Mouse (Mus musculus): ENCODE measurements around the gene Tnk1. TPM values are rescaled to one million over a fixed set of nuclear protein-coding genes. Genes with fewer than 3 reads are reported as not detected.

Tnk1 gene
- 0.13 and 0.35 TPM in 2 replicates for total RNA-seq (2012; rRNA removed)
- polyA plus RNA-seq (2012; ENCODE audit: insufficient read depth in 1 of 2, insufficient read length in 2 of 2, low read depth in 1 of 2, low replicate concordance in 2 of 2, missing spikeins in 1 of 2): under 1 TPM in 1 of 2 experiments, not detected in 1; 0.25 TPM

DNA sequence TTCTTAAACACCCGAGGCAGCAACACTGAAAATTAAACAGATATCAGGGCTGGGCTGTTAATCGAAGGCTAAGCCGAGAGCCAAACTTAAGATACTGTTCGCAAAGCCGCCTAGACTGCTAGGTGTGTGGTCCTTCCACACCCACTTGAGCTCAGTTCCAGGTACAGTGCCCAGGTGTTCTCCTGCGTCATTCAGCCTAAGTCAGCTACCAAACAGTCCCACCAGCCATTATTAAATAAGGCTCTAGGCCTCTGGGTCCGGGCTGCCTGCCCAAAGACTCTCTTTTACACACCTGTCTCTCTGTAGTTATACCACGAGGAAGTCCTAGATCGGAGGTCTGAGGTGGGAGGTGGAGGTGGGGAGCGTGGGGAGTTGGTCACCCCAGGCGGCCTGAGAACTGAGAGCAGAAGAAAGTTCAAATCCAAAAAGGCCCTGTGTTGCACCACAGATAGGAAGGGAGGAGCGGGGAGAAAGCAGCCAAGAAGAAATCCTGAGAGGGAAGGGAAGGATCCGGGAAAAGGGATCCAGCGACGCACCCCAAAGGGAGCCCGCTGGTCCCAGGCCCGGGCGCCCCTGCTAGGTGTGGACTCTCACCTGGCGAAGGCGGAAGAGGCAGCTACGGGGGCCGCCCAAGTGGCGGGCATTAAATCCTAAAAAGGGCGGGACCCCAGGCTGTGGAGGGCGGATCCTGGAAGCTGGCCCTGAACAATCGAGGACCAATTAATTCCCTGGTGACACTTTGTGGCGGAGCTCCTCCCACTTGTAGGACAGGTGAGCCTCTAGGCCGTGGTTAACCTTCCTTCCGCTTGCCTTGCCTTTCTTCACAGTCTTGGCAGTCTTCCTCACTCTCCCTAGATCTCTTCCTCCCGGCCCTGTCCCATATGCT is at the start of gene Tnk1:
Tnk1 (minus strand) TSS at position 618 of the 886 bp plus-strand sequence.
- Histone ChIP-seq H3K27me3 (ENCODE audit: control insufficient read depth in 1 of 2, insufficient read depth in 2 of 2, low read length in 2 of 2) (no peaks in the 10 kb centered on the region), H3K36me3 (ENCODE audit: control insufficient read depth in 1 of 2, insufficient read depth in 2 of 2, low read length in 2 of 2) (peaks cover 0 to 12% of the 10 kb centered on the region in 2 experiments; a peak in 2 of 4 replicates), H3K27ac (ENCODE audit: control insufficient read depth, low read depth, low read length) (no peak within 1 kb of the TSS), H3K9ac (ENCODE audit: control insufficient read depth, low read depth, low read length, poor library complexity, severe bottlenecking) (no peak within 1 kb of the TSS), H3K79me2 (ENCODE audit: control insufficient read depth, insufficient read depth, low read length, poor library complexity) (no peaks in the 10 kb centered on the region), H3K4me3 (ENCODE audit: control insufficient read depth in 1 of 2, insufficient read depth in 1 of 2, low read depth in 2 of 2, low read length in 2 of 2) (no peak within 1 kb of the TSS), H3K4me1 (ENCODE audit: control insufficient read depth in 1 of 2, insufficient read depth in 2 of 2, low read length in 2 of 2) (peaks cover 4 to 18% of the 10 kb centered on the region in 2 experiments; a peak in 3 of 4 replicates), H3K9me3 (replicated peaks; ENCODE audit: insufficient read depth, low read length) (no peaks in the 10 kb centered on the region)
- TF ChIP-seq GABPA (IDR thresholded peaks at IDR 0.05; ENCODE audit: low read depth, low read length) (no peak), MEF2A (IDR thresholded peaks at IDR 0.05; ENCODE audit: extremely low read depth, insufficient replicate concordance, low read depth, low read length, poor library complexity, severe bottlenecking) (no peak), SIN3A (IDR thresholded peaks at IDR 0.05; ENCODE audit: low read length) (no peak), GATA1 (IDR thresholded peaks at IDR 0.05; ENCODE audit: low read depth, low read length) (no peak), CTCF (IDR thresholded peaks at IDR 0.05 in 2 of 3, conservative IDR thresholded peaks at IDR 0.05 in 1 of 3; ENCODE audit: control insufficient read depth in 1 of 3, insufficient read depth in 1 of 3, low read depth in 2 of 3, low read length in 3 of 3, poor library complexity in 1 of 3, severe bottlenecking in 1 of 3) (no peak)
- no peak for DNase-seq (ENCODE audit: low read depth, low spot score)

DNA sequence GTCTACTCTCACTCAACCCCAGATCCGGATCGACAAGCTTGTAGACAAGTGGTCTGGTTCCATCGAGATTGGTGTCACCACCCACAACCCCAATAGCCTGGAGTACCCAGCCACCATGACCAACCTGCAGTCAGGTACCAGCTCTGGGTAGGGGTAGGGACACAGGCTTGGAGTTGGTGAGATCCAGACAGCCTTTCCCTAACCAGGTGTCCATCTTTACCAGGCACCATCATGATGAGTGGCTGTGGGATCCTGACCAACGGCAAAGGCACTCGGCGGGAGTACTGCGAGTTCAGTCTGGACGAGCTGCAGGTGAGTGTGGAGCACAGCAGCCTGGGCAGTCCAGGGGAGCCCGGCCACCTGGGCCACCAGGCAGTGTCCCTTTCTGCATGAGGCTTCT is 45.8 kb upstream of the Tnk1 start:
- Histone ChIP-seq H3K4me3 (ENCODE audit: control insufficient read depth in 1 of 2, insufficient read depth in 1 of 2, low read depth in 2 of 2, low read length in 2 of 2) (no peak overlapping the region), H3K9me3 (replicated peaks; ENCODE audit: insufficient read depth, low read length) (no peaks in the 10 kb centered on the region), H3K36me3 (ENCODE audit: control insufficient read depth in 1 of 2, insufficient read depth in 2 of 2, low read length in 2 of 2) (peaks cover 3 to 13% of the 10 kb centered on the region in 2 experiments; a peak in 2 of 4 replicates), H3K79me2 (ENCODE audit: control insufficient read depth, insufficient read depth, low read length, poor library complexity) (peaks cover 18% of the 10 kb centered on the region), H3K27ac (ENCODE audit: control insufficient read depth, low read depth, low read length) (no peak overlapping the region), H3K4me1 (ENCODE audit: control insufficient read depth in 1 of 2, insufficient read depth in 2 of 2, low read length in 2 of 2) (peaks cover 0 to 12% of the 10 kb centered on the region in 2 experiments; a peak in 2 of 4 replicates), H3K9ac (ENCODE audit: control insufficient read depth, low read depth, low read length, poor library complexity, severe bottlenecking) (no peak overlapping the region), H3K27me3 (ENCODE audit: control insufficient read depth in 1 of 2, insufficient read depth in 2 of 2, low read length in 2 of 2) (no peaks in the 10 kb centered on the region)
- no peak for DNase-seq (ENCODE audit: low read depth, low spot score)
- TF ChIP-seq MAFK (IDR thresholded peaks at IDR 0.05; ENCODE audit: borderline replicate concordance, low read depth, low read length): no peak
- no peak for TF ChIP-seq UBTF (IDR thresholded peaks at IDR 0.05; ENCODE audit: borderline replicate concordance, insufficient read depth, low read depth, low read length)
- TF ChIP-seq CTCF (IDR thresholded peaks at IDR 0.05 in 2 of 3, conservative IDR thresholded peaks at IDR 0.05 in 1 of 3; ENCODE audit: control insufficient read depth in 1 of 3, insufficient read depth in 1 of 3, low read depth in 2 of 3, low read length in 3 of 3, poor library complexity in 1 of 3, severe bottlenecking in 1 of 3): no peak
- TF ChIP-seq RCOR1 (IDR thresholded peaks at IDR 0.05; ENCODE audit: low read depth, low read length): no peak
- TF ChIP-seq SIN3A (IDR thresholded peaks at IDR 0.05; ENCODE audit: low read length): no peak
- TF ChIP-seq CHD2 (IDR thresholded peaks at IDR 0.05; ENCODE audit: low read length): no peak
- TF ChIP-seq MAX (IDR thresholded peaks at IDR 0.05; ENCODE audit: low read length): no peak
- no peak for TF ChIP-seq MYB (IDR thresholded peaks at IDR 0.05; ENCODE audit: low read depth, low read length)
- no peak for TF ChIP-seq NRF1 (IDR thresholded peaks at IDR 0.05; ENCODE audit: insufficient read depth, low read depth, low read length, poor library complexity, severe bottlenecking)
- no peak for TF ChIP-seq SMC3 (IDR thresholded peaks at IDR 0.05; ENCODE audit: low read depth, low read length)
- TF ChIP-seq JUND (IDR thresholded peaks at IDR 0.05; ENCODE audit: low read depth, low read length): no peak
- no peak for TF ChIP-seq EP300 (IDR thresholded peaks at IDR 0.05; ENCODE audit: low read depth in 1 of 2, low read length in 2 of 2)
- no peak for TF ChIP-seq ZNF384 (IDR thresholded peaks at IDR 0.05; ENCODE audit: low read depth, low read length)

All from MEL (cell line).